Mouse (Mus musculus) kidney, postnatal 0 days (tissue): Measurements from ENCODE around the gene Srp9. TPM values are rescaled to one million over a fixed set of nuclear protein-coding genes. Genes with fewer than 3 reads are reported as not detected.
"Not testable (repeated sequence)": the region's sequence is repeated elsewhere in the genome, so short reads cannot be mapped to it uniquely, and the experiment has no call there.

ENCODE experiments used
- ATAC-seq: fragments of 200-750 bp; cut with Nextera tagmentation; replicated peaks from 2 replicates; pipeline ENCODE4 v1.8.0; 2017; ENCODE audit warnings: low read depth, moderate number of reproducible peaks, moderate TSS enrichment, moderate library complexity; ENCODE audit not compliant: low FRiP score
- DNase-seq: peaks from one replicate; pipeline ENCODE4 v3.0.0-alpha.2; 2016; ENCODE audit warnings: low spot score
- H3K27ac ChIP-seq: fragments of 300-500 bp; sonication (generic); 2 replicates; pipeline ENCODE4 v1.5.1; 2014; ENCODE audit warnings: mild to moderate bottlenecking
- H3K27me3 ChIP-seq: fragments of 300-500 bp; sonication (generic); 2 replicates; pipeline ENCODE4 v1.6.1; 2014; ENCODE audit warnings: low read length, mixed read lengths; ENCODE audit not compliant: insufficient read depth
- H3K36me3 ChIP-seq: fragments of 300-500 bp; sonication (generic); 2 replicates; pipeline ENCODE4 v1.6.1; 2014; ENCODE audit warnings: low read length, mixed read lengths; ENCODE audit not compliant: insufficient read depth
- H3K4me1 ChIP-seq: fragments of 300-500 bp; sonication (generic); replicated peaks from 2 replicates; pipeline ENCODE4 v1.6.1; 2014; ENCODE audit warnings: antibody characterized with exemption, low read length, mixed read lengths; ENCODE audit not compliant: insufficient read depth
- H3K4me2 ChIP-seq: fragments of 300-500 bp; sonication (generic); 2 replicates; pipeline ENCODE4 v1.6.1; 2014; ENCODE audit warnings: mild to moderate bottlenecking, low read length, moderate library complexity, mixed read lengths
- H3K4me3 ChIP-seq: fragments of 300-500 bp; sonication (generic); replicated peaks from 2 replicates; pipeline ENCODE4 v1.5.1; 2014; ENCODE audit warnings: low read depth, low read length
- H3K9ac ChIP-seq: fragments of 300-500 bp; sonication (generic); 2 replicates; pipeline ENCODE4 v1.6.1; 2014; ENCODE audit warnings: low read depth, low read length
- H3K9me3 ChIP-seq: fragments of 300-500 bp; sonication (generic); replicated peaks from 2 replicates; pipeline ENCODE4 v1.6.1; 2016; ENCODE audit warnings: low read length, inconsistent platforms, mixed read lengths
- CTCF ChIP-seq: IDR thresholded peaks from 2 replicates; pipeline ENCODE4 v1.5.1; 2016; ENCODE audit warnings: antibody characterized with exemption, low read depth, mild to moderate bottlenecking, moderate library complexity
- WGBS: fragments of 180-500 bp; shearing (Covaris S2); extraction: QIAGEN DNeasy Blood & Tissue Kit; methylation state at CpG from one replicate; pipeline ENCODE4 v1.1.7; 2014; 5-methylcytosine and 5-hydroxymethylcytosine counted together
- polyA plus RNA-seq: library from polyadenylated mRNA; unstranded; fragments of >200 nt; fragmentation: Nextera tagmentation; extraction: Ambion mirVana; gene quantifications from 2 replicates; pipeline ENCODE4 v1.2.1, GENCODE M21; 2015

Gene Srp9
- polyA plus RNA-seq, 1 experiment from 2014 or later: 225 TPM

- H3K4me1 ChIP-seq: no peaks in the 10 kb centered on the region
- no peak overlapping the region for H3K4me2 ChIP-seq
- H3K27me3 ChIP-seq: no peaks in the 10 kb centered on the region
- no peak overlapping the region for H3K9ac ChIP-seq
- no peaks in the 10 kb centered on the region for H3K9me3 ChIP-seq
- H3K4me3 ChIP-seq: no peak overlapping the region
- TF ChIP-seq CTCF: no peak
- H3K36me3 ChIP-seq: no peaks in the 10 kb centered on the region
- no peak for DNase-seq
- no peak overlapping the region for H3K27ac ChIP-seq
- 56% methylated on average over 7 of the region's 7 CpGs for WGBS
- no peak for ATAC-seq
Observed at GRCm38 (mm10) chr1:182148864-182149514, 24.5 kb downstream of the Srp9 start.

- no peaks in the 10 kb centered on the region for H3K9me3 ChIP-seq
- H3K27me3 ChIP-seq: no peaks in the 10 kb centered on the region
- H3K4me1 ChIP-seq: no peaks in the 10 kb centered on the region
- no peaks in the 10 kb centered on the region for H3K36me3 ChIP-seq
- H3K27ac ChIP-seq: no peak overlapping the region
- H3K4me3 ChIP-seq: no peak overlapping the region
- no peak for DNase-seq
- TF ChIP-seq CTCF: peak; percentile 72
- H3K4me2 ChIP-seq: no peak overlapping the region
- 91% methylated on average over 2 of the region's 2 CpGs for WGBS
- H3K9ac ChIP-seq: no peak overlapping the region
- ATAC-seq: no peak
Observed at GRCm38 (mm10) chr1:182149966-182150365, 25.4 kb downstream of the Srp9 start.

- Histone ChIP-seq H3K36me3 (no peaks in the 10 kb centered on the region), H3K27me3 (no peaks in the 10 kb centered on the region), H3K27ac (no peak overlapping the region), H3K9ac (no peak overlapping the region), H3K4me2 (no peak overlapping the region), H3K4me1 (no peaks in the 10 kb centered on the region), H3K4me3 (no peak overlapping the region), H3K9me3 (no peaks in the 10 kb centered on the region)
- DNase-seq (no peak), ATAC-seq (no peak)
- TF ChIP-seq CTCF: no peak
- WGBS: 65% methylated on average over 4 of the region's 4 CpGs
Observed at GRCm38 (mm10) chr1:182157734-182158133, 33.2 kb downstream of the Srp9 start.

GRCm38 (mm10) chr1:182159575-182159974 lies 35.0 kb downstream of the Srp9 start:
- no peak for ATAC-seq
- no peak for TF ChIP-seq CTCF
- H3K4me3 ChIP-seq: no peak overlapping the region
- H3K9ac ChIP-seq: no peak overlapping the region
- H3K27me3 ChIP-seq: no peaks in the 10 kb centered on the region
- no peak for DNase-seq
- H3K4me1 ChIP-seq: no peaks in the 10 kb centered on the region
- 91% methylated on average over 3 of the region's 3 CpGs for WGBS
- H3K36me3 ChIP-seq: no peaks in the 10 kb centered on the region
- H3K4me2 ChIP-seq: no peak overlapping the region
- H3K9me3 ChIP-seq: no peaks in the 10 kb centered on the region
- no peak overlapping the region for H3K27ac ChIP-seq

GRCm38 (mm10) chr1:182162951-182163350 lies 38.4 kb downstream of the Srp9 start:
- Histone ChIP-seq H3K36me3 (no peaks in the 10 kb centered on the region), H3K27ac (no peak overlapping the region), H3K27me3 (no peaks in the 10 kb centered on the region), H3K4me2 (no peak overlapping the region), H3K4me1 (no peaks in the 10 kb centered on the region), H3K9me3 (no peaks in the 10 kb centered on the region), H3K4me3 (no peak overlapping the region), H3K9ac (no peak overlapping the region)
- WGBS: 42% methylated on average over 5 of the region's 5 CpGs
- DNase-seq (peak; percentile 35), ATAC-seq (no peak)
- TF ChIP-seq CTCF: no peak

- H3K9ac ChIP-seq: no peak within 1 kb of the TSS
- WGBS: 80% methylated on average over 7 of the region's 7 CpGs
- no peaks in the 10 kb centered on the region for H3K9me3 ChIP-seq
Observed at GRCm38 (mm10) chr1:182164386-182164785, 39.8 kb downstream of the Srp9 start, which contains the start of gene Vmn1r1. Gene Vmn1r1 (minus strand): TSS chr1:182164486.

GRCm38 (mm10) chr1:182170206-182170605 lies 45.7 kb downstream of the Srp9 start:
- H3K4me1 ChIP-seq, H3K36me3 ChIP-seq, H3K4me2 ChIP-seq, ATAC-seq, H3K4me3 ChIP-seq, H3K27ac ChIP-seq, H3K27me3 ChIP-seq, DNase-seq, H3K9ac ChIP-seq, H3K9me3 ChIP-seq: not testable (repeated sequence)
- 86% methylated on average over 6 of the region's 6 CpGs for WGBS

More at GRCm38 (mm10) chr1:182164386-182164785, 39.8 kb downstream of the Srp9 start, which contains the start of gene Vmn1r1:
- no peak within 1 kb of the TSS for H3K27ac ChIP-seq
- H3K4me1 ChIP-seq: no peaks in the 10 kb centered on the region
- no peaks in the 10 kb centered on the region for H3K36me3 ChIP-seq
- DNase-seq (no peak), ATAC-seq (no peak)
- no peak within 1 kb of the TSS for H3K4me2 ChIP-seq
- TF ChIP-seq CTCF: no peak
- no peaks in the 10 kb centered on the region for H3K27me3 ChIP-seq
- H3K4me3 ChIP-seq: no peak within 1 kb of the TSS

- not testable (repeated sequence) for H3K4me2 ChIP-seq, DNase-seq, H3K9ac ChIP-seq, H3K4me1 ChIP-seq, H3K27ac ChIP-seq, H3K4me3 ChIP-seq, H3K36me3 ChIP-seq, H3K9me3 ChIP-seq, H3K27me3 ChIP-seq, ATAC-seq
- 90% methylated on average over 19 of the region's 19 CpGs for WGBS
Observed at GRCm38 (mm10) chr1:182176985-182177384, 52.4 kb downstream of the Srp9 start.
